Mouse (Mus musculus): ENCODE measurements at regions not wholly inside any gene's neighbourhood (a gene's known extent, or its start where the extent isn't known, plus 50 kb on each side); places are given as distances from the start of the nearest gene placed in this dataset.

DNA sequence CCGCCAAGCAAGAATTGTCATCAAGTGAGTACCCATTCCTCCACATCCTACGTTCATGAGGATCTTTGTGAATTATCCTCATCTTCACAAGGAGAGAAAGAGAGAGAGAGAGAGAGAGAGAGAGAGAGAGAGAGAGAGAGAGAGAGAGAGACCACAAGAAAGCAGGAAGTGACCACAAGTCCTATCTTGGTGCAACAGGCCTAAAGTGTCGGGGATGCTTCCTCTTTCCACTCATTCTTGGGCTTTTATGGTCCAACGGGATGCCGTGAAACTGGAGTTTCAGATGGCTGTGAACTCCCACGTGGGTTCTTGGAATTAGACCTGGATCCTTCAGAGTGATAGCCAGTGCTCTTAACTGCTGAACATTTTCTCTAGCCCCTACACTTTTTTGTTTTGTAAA, 53.1 kb upstream of the Rai14 start:
- H3K27me3 ChIP-seq (ENCODE audit: control insufficient read depth, insufficient read depth, low read length, poor library complexity, severe bottlenecking), result no peaks in the 10 kb centered on the region
- TF ChIP-seq EP300 (IDR thresholded peaks at IDR 0.05; ENCODE audit: insufficient read depth, low read depth, low read length) (no peak), CTCF (IDR thresholded peaks at IDR 0.05; ENCODE audit: low read depth, low read length) (no peak), POLR2A (IDR thresholded peaks at IDR 0.05; ENCODE audit: insufficient read depth, low read length) (no peak)
- no peak overlapping the region for H3K4me3 ChIP-seq (ENCODE audit: low read depth, low read length)
- no peaks in the 10 kb centered on the region for H3K36me3 ChIP-seq (ENCODE audit: control insufficient read depth, insufficient read depth, low read length, poor library complexity, severe bottlenecking)
- no peaks in the 10 kb centered on the region; the same call in 1 of the 2 replicates for H3K9me3 ChIP-seq (replicated peaks; ENCODE audit: control insufficient read depth, insufficient read depth, low read length, poor library complexity, severe bottlenecking)
- H3K9ac ChIP-seq (ENCODE audit: low read depth, poor library complexity, severe bottlenecking), result no peak overlapping the region
- no peaks in the 10 kb centered on the region for H3K4me1 ChIP-seq (ENCODE audit: control insufficient read depth, insufficient read depth, low read length)
- no peak overlapping the region for H3K27ac ChIP-seq (ENCODE audit: insufficient read depth, low read length)

DNA sequence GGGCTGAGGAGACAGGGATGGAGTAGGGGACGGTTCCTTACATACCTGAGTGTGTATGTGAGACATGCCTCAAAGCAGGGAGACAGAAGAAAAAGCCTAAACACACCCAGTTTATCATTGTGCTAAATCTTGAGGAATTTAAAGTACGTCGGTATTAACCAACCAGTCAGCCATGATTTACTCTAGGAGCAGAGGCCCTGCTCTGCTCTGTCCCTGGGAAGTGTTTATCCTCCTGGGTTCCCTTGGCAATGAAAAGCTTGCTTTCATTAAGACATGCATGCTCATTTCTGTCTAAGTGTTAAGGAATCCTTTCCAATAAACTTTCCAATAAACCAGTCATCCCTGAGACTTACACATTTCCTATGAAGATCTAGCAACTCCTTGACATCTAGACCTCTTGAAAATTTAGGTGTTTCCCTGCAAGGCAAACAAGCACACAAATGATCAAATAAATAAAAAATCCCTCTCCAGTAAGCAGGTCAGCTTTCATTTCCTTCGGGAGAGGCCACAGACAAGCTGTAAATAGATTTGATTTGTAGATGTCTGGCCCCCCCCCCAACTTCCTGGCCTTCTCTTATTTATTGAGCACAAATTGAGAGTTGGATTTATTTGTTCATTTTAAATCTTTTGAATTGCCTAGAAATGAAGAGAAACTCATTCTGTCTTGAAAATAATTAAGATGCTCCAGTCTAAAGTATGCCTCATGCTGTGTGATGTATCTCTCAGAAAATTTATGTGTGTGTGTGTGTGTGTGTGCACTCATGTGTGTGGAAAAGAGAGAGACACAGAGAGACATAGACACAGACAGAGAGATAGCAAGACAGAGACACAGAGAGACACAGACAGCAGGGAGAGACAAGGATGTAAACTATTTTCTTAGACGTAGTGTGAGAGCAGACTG, 56.2 kb upstream of the Rai14 start:
- H3K4me3 ChIP-seq (ENCODE audit: low read depth, low read length), result no peak overlapping the region
- no peak overlapping the region for H3K27ac ChIP-seq (ENCODE audit: insufficient read depth, low read length)
- H3K27me3 ChIP-seq (ENCODE audit: control insufficient read depth, insufficient read depth, low read length, poor library complexity, severe bottlenecking), result no peaks in the 10 kb centered on the region
- H3K9ac ChIP-seq (ENCODE audit: low read depth, poor library complexity, severe bottlenecking), result no peak overlapping the region
- H3K36me3 ChIP-seq (ENCODE audit: control insufficient read depth, insufficient read depth, low read length, poor library complexity, severe bottlenecking), result no peaks in the 10 kb centered on the region
- no peaks in the 10 kb centered on the region; the same call in 1 of the 2 replicates for H3K9me3 ChIP-seq (replicated peaks; ENCODE audit: control insufficient read depth, insufficient read depth, low read length, poor library complexity, severe bottlenecking)
- H3K4me1 ChIP-seq (ENCODE audit: control insufficient read depth, insufficient read depth, low read length), result no peaks in the 10 kb centered on the region
- TF ChIP-seq POLR2A (IDR thresholded peaks at IDR 0.05; ENCODE audit: insufficient read depth, low read length) (no peak), EP300 (IDR thresholded peaks at IDR 0.05; ENCODE audit: insufficient read depth, low read depth, low read length) (no peak), CTCF (IDR thresholded peaks at IDR 0.05; ENCODE audit: low read depth, low read length) (no peak)

DNA sequence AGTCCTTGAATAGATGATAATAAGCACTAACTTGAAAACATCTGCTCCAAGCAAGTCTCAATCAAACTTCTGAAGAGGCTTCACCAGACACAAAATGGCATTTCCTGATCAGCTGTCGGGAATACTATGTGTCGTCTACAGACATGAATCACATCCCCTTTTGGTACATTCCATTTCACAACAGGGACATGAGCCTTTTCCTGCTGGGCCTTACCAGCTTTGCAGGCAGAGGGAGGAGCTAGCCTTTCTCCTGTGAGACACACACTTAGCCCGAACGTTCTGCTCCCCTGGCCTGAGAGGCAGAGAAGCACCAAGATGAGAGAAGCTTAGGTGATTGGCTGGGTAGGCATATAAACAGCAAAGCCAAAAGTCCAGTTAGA, 56.9 kb upstream of the Rai14 start:
- Histone ChIP-seq H3K9ac (ENCODE audit: low read depth, poor library complexity, severe bottlenecking) (no peak overlapping the region), H3K4me3 (ENCODE audit: low read depth, low read length) (no peak overlapping the region), H3K9me3 (replicated peaks; ENCODE audit: control insufficient read depth, insufficient read depth, low read length, poor library complexity, severe bottlenecking) (no peaks in the 10 kb centered on the region; the same call in 1 of the 2 replicates), H3K27me3 (ENCODE audit: control insufficient read depth, insufficient read depth, low read length, poor library complexity, severe bottlenecking) (no peaks in the 10 kb centered on the region), H3K4me1 (ENCODE audit: control insufficient read depth, insufficient read depth, low read length) (no peaks in the 10 kb centered on the region), H3K27ac (ENCODE audit: insufficient read depth, low read length) (no peak overlapping the region), H3K36me3 (ENCODE audit: control insufficient read depth, insufficient read depth, low read length, poor library complexity, severe bottlenecking) (no peaks in the 10 kb centered on the region)
- TF ChIP-seq POLR2A (IDR thresholded peaks at IDR 0.05; ENCODE audit: insufficient read depth, low read length) (no peak), CTCF (IDR thresholded peaks at IDR 0.05; ENCODE audit: low read depth, low read length) (no peak), EP300 (IDR thresholded peaks at IDR 0.05; ENCODE audit: insufficient read depth, low read depth, low read length) (no peak)

DNA sequence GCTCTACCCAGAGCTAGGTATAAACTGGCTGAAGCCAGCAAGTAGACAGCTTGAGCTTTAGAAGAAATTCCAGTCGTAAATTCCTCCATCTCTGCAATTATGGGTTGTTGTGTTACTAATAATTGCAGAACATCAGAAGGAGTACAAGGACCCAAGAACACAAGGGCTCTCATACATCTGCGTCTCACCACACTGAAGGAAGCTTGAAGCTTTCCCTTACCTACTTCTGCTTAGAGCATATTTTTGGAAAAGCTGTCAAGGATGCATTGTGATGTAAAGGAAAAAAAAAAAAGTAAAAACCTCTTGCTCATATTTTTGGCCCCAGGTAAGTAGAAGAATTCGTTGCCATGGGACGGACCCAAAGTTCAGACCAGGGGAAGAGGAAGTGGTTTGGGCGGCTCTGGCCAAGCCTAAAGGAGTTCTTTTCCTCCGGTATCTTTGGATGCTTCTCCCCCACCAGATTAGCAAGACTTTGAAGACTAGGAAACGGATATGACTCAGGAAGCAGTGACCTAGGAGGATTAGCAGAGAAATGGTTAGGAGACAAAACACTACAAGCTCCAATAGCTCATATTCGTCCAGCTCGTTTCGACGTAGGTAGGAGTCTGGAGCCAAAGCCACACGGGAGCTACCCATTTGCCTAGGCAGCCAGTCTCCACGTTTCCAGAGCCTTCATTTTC, 65.7 kb upstream of the Rai14 start:
- no peak overlapping the region for H3K4me3 ChIP-seq (ENCODE audit: low read depth, low read length)
- H3K36me3 ChIP-seq (ENCODE audit: control insufficient read depth, insufficient read depth, low read length, poor library complexity, severe bottlenecking), result no peaks in the 10 kb centered on the region
- H3K4me1 ChIP-seq (ENCODE audit: control insufficient read depth, insufficient read depth, low read length), result no peaks in the 10 kb centered on the region
- H3K9me3 ChIP-seq (replicated peaks; ENCODE audit: control insufficient read depth, insufficient read depth, low read length, poor library complexity, severe bottlenecking), result peaks cover 18% of the 10 kb centered on the region
- no peak overlapping the region for H3K27ac ChIP-seq (ENCODE audit: insufficient read depth, low read length)
- H3K27me3 ChIP-seq (ENCODE audit: control insufficient read depth, insufficient read depth, low read length, poor library complexity, severe bottlenecking), result no peaks in the 10 kb centered on the region
- H3K9ac ChIP-seq (ENCODE audit: low read depth, poor library complexity, severe bottlenecking), result no peak overlapping the region
- TF ChIP-seq EP300 (IDR thresholded peaks at IDR 0.05; ENCODE audit: insufficient read depth, low read depth, low read length), result no peak
- TF ChIP-seq POLR2A (IDR thresholded peaks at IDR 0.05; ENCODE audit: insufficient read depth, low read length), result no peak
- TF ChIP-seq CTCF (IDR thresholded peaks at IDR 0.05; ENCODE audit: low read depth, low read length), result no peak

DNA sequence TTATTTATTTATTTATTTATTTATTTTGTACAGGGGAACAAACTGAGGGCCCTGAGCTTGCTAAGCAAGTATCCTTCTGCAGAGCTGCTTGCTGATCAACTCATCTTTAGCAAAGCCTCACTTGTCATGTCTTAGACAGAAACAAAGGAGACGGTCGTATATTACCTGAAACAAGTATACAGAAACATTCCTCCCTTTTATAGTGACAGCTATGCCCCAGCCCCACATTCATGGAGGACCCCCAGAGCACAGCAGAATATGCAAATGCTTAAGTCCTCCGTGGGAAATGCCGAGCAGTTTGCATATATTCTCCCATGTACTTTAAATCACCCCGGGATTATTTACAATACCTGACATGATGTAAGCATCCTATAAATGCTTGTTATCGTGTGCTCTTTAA, 74.9 kb upstream of the Rai14 start:
- Histone ChIP-seq H3K9me3 (replicated peaks; ENCODE audit: control insufficient read depth, insufficient read depth, low read length, poor library complexity, severe bottlenecking) (no peaks in the 10 kb centered on the region), H3K27ac (ENCODE audit: insufficient read depth, low read length) (no peak overlapping the region), H3K4me3 (ENCODE audit: low read depth, low read length) (no peak overlapping the region), H3K36me3 (ENCODE audit: control insufficient read depth, insufficient read depth, low read length, poor library complexity, severe bottlenecking) (no peaks in the 10 kb centered on the region; the same call in 1 of the 2 replicates), H3K27me3 (ENCODE audit: control insufficient read depth, insufficient read depth, low read length, poor library complexity, severe bottlenecking) (no peaks in the 10 kb centered on the region), H3K9ac (ENCODE audit: low read depth, poor library complexity, severe bottlenecking) (no peak overlapping the region), H3K4me1 (ENCODE audit: control insufficient read depth, insufficient read depth, low read length) (no peaks in the 10 kb centered on the region)
- TF ChIP-seq EP300 (IDR thresholded peaks at IDR 0.05; ENCODE audit: insufficient read depth, low read depth, low read length), result no peak
- TF ChIP-seq CTCF (IDR thresholded peaks at IDR 0.05; ENCODE audit: low read depth, low read length), result no peak
- no peak for TF ChIP-seq POLR2A (IDR thresholded peaks at IDR 0.05; ENCODE audit: insufficient read depth, low read length)
